Mouse (Mus musculus) activated CD4-positive, CD25-positive, alpha-beta regulatory T cell, adult 4 months (primary cell): ENCODE data around the gene Lgals3bp. TPM values are rescaled to one million over a fixed set of nuclear protein-coding genes. Genes with fewer than 3 reads are reported as not detected.

Source experiments
- ATAC-seq: one replicate; pipeline ENCODE4 v1.8.0; 2017
- polyA plus RNA-seq, 2 experiments: library from polyadenylated mRNA; unstranded; fragments of 100-300 nt; shearing (Covaris generic); gene quantifications; one replicate each; pipeline ENCODE4 v1.2.1; 2017

The Lgals3bp gene
- 100 to 1,000 TPM in 1 of 2 experiments, 10 to 100 TPM in 1; 98.4 to 147 TPM for polyA plus RNA-seq

DNA sequence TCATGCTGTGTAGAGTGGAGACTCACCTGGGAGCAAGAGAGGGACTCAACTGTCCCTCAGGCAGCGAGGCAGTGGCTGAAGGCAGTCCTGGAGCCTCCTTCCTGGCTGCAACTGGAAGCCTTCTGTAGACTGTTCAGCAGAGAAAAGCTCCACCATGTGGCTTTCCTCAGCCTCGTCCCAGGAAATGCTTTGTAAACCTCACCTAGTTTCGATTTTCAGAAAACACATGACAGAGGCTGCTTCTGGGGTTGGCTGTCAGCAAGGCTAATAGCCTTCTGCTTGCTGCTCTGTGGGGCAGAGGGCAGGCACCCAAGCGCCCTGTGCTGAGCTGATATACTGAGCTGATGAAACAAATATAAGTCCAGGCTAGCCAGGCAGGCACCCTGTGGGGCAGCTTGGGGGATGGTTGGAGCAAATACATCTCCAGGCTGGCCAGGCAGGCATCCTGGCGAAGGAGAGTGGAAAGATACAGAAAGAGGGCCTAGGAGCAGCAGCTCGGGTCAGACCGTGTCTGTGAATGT lies at the start of gene Lgals3bp:
Lgals3bp (minus strand) TSS at position 333 of the 521 bp plus-strand sequence.
- ATAC-seq, result peak; percentile 94

DNA sequence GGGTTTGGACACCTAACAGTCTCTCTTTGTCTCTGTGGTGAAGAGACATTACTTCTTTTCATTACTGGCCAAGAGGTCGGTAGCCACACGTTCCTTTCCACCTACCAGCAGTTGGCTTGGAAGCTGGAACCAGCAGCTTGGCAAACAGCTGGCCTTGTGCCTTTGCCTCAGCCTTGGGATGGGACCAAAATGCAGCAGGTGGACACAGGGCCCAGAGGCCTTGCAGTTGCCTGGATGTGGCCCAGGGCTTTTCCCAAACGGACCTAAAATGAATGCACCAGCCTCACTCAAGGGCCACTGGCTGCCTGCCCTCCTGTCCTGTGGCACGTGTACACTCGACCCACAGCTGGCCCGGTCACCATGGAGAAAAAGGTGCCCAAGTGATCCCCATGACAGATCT lies 49.3 kb upstream of the Lgals3bp start:
- ATAC-seq, result no peak

GRCm38 (mm10) chr11:118448385-118448784 lies 46.5 kb upstream of the Lgals3bp start:
- ATAC-seq, result no peak

- ATAC-seq, result no peak
Observed at GRCm38 (mm10) chr11:118447346-118447745, 45.5 kb upstream of the Lgals3bp start.

DNA sequence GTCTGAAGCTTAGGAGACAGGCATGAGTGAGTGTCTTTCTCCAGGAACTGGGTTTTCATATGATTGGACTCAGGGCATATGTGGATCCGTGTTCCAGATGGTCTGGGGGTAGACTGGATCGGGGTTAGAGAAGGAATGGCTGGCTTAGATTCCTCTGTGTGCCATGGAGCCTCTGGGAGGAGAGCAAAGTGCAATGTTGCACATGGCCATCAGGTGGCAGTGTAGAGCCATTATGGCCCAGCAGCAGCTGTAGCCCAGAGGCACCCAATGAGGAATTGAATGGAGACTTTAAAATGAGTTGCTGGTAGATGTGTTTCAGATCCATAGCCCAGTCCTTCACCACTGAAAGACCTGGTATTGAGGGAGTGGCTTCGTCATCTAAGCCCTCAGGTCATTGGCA lies 44.0 kb upstream of the Lgals3bp start:
- peak; percentile 40 for ATAC-seq

DNA sequence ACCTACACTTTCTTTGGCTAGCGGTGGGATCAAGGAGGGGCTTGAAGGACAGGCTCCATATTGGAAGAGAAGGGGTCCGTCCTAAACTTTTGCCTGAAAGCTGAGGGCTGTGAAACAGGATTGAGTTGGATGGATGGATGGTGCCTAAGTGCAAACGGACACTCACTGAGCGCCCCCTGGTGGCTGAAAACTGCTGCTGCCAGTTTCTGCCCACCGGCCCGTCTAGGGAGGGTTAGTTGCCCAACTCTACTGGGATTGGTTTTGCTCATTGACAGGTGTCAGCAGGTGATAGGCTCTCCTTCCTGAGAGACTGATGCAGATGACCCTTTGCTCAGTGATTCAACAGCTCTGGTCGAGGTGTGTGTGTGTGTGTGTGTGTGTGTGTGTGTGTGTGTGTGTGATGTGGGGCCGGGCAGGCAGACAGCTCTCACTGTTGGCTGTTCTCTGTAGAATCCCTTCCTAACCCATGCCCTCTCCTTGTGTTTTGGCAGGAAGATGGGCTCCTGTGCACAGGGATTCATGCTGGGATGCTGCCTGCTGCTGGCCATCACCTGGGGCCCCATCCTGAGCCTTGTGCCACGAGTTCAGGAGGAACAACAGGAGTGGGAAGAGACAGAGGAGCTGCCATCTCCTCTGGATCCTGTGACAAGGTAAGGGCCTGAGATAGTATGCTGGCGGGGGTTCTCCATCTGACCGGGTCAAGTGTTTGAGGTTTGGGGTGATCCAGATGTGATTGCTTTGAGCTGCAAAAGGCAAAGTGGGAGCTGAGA lies 41.5 kb upstream of the Lgals3bp start:
- no peak for ATAC-seq

DNA sequence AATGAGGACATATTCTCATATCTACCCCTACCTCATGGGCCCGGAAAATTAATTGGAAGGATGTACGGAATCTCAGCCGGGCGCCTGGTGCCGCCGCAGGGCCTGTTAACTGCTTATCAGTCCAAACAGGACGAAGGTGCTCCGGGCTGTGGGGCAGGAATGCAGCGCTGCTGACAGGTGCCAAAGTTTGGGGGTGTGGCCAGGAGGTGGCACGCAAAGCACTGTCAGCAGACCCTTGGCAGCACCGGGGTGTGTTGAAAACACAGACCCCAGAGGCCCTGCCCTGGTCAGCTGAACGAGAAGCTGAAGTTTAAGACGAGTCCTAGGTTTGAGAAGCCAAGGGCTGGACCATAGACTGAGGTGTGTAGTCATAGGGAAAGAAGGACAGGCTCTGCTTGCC lies 40.8 kb upstream of the Lgals3bp start:
- no peak for ATAC-seq

GRCm38 (mm10) chr11:118438665-118439414 lies 36.9 kb upstream of the Lgals3bp start:
- ATAC-seq, result no peak

DNA sequence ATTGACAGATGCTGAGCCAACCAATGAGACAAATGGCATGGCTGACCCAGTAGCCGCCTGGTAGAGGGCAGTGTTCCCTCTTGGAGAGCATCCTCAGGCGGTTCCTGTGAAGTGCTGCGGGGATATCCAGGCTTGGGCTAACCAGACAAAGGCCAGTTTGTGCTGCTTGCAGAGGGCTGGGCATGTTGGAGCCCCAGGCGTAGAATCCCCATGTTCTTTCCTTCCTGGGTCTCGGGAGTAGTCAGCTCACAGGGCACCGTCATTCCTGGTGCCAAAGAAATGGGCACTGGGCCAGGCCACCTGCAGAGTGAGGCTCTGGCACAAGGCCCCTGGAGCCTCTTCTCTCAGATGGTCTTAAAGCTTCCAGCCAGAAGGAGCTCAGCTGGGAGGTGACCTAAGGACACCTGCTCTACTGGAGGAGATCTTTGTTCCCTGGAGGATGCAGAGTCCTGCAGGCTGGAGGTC lies 34.6 kb upstream of the Lgals3bp start:
- no peak for ATAC-seq

GRCm38 (mm10) chr11:118434093-118434492 lies 32.2 kb upstream of the Lgals3bp start:
- no peak for ATAC-seq

DNA sequence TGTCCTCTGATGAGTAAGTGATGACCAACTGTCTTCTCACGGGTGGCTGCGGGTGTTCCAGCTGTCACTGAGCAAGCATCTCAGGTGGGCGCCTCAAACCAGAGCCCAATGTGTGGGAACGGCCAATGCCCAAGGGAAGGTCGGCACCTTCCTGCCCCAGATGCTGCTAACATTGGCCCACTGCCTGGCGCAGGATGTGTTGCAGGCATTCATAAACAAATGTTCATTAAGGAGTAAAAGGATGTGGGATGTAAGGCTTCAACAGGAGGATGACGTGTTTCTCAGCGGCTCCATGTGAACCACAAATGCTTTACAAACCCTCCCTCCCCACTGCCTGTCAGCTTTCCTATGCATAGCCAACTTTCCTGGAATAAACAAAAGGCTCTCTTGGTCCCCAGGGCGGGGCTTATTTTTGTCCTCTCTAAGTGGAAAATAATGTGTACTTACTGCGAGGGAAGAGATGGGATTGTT lies 31.5 kb upstream of the Lgals3bp start:
- no peak for ATAC-seq

- ATAC-seq, result no peak
Observed at GRCm38 (mm10) chr11:118431100-118431948, 29.4 kb upstream of the Lgals3bp start.

- no peak for ATAC-seq
Observed at GRCm38 (mm10) chr11:118430291-118430885, 28.5 kb upstream of the Lgals3bp start.

DNA sequence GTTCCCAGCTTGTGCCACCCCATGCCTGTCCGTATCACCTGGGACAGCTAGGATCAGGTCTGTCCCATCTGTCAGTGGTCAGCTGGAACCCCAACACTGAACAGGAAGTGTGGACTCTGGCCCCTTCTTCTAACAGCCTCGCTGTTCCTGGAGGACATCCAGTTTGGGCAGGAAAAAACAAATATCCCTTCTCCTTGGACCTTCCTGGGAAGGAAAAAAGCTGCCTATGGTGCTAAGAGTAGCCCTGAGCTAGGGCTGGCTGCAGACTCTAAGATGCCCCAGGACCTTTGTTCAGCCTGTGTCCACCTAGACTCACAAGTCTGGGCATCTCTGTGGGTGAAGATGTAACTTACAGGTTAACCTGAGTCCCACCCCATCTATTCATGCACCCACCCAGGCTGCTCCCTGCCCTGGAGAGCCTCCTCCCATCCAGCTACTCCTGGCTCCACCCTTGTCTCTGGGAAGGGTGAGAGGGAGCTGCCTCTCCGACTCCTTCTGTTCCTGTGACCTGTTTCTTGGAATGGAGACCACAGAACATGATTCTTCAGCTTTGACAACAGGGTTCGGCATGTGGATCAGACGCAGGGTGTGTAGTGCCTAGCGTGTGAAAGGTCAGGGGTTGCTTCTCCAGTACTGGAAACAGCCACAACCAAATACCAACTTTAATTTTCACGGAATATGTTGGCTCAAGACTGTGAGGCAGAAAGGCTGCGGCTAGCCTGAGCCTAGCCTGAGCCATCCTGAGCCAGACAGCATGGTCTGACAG lies 27.2 kb upstream of the Lgals3bp start:
- ATAC-seq, result no peak

DNA sequence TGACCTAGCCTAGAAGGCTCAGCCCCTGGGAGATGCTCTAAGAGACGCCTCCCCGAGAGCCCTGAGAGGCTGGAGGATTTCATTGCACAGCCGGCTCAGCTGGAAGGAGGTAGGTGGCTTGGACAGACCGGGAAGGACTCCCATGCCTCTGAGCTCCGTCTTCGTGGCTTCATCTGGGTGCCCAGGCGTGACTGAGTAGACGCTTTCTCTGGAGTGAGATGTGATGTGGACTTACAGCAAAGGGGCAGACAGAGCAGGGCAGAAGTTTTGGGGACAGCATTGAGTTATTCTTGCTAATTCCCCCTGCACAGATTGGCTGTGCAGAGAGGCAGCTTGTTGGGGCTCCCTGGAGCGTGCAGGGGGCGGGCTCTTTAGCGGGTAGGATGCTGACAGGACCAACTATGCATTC lies 26.6 kb upstream of the Lgals3bp start:
- ATAC-seq, result no peak

GRCm38 (mm10) chr11:118427986-118428385 lies 26.1 kb upstream of the Lgals3bp start, which contains the start of gene C1qtnf1:
Gene C1qtnf1, plus strand, starts transcription at chr11:118428203.
- ATAC-seq, result no peak

- ATAC-seq, result no peak
Observed at GRCm38 (mm10) chr11:118427266-118427779, 25.4 kb upstream of the Lgals3bp start.

DNA sequence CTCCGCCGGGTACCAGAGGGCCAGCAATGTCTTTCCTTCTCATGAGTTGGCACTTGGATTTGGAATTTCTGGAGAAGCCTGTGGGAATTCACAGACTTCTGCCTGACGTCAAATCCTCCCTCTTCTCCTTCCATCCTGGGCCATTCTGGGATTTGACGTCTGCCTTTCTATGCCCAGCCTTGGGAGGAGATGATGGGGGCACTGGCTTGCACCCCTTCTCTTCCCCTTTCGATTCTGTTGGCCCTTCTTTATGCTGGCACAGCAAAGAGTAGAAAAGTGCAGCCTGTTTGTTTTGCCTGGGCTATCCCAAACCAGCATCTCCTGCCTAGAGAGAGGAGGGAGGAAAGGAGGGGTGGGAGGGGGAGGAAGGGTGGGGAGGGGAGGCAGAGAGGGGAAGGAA lies 24.9 kb upstream of the Lgals3bp start:
- ATAC-seq, result no peak

DNA sequence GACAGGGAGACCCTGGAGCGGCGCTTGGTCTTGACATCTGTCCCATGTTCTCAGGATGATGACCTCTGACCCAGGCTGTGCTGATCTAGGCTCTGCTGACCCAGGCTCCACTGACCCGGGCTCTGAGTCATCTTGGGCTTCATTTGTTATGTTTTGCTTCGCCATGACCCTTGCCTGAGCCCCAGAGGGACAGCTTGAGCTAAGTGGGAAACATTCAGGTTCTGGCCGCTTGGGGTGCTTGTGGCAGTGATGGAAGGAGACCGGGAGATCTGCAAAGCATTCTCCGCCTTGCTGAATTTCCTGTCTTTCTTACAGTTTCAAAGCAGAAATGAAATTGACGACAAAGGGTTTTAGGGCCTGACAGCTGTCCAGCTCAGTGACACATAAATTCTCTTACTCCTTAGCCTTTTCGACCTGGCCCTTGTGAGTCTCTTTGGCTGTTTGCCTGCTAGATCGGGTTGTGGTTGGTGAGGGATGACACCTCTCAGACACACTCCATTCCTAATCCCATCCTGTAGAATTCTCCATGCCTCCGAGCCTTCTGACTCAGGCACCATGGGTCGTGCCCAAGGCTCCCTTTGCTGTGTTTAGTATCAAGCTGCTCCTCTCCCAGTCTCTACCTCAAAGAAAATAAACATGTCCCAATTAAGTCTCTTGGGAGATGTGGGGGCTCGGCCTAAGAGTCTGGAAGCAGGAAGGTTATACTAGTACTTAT lies 22.9 kb upstream of the Lgals3bp start:
- ATAC-seq, result no peak

DNA sequence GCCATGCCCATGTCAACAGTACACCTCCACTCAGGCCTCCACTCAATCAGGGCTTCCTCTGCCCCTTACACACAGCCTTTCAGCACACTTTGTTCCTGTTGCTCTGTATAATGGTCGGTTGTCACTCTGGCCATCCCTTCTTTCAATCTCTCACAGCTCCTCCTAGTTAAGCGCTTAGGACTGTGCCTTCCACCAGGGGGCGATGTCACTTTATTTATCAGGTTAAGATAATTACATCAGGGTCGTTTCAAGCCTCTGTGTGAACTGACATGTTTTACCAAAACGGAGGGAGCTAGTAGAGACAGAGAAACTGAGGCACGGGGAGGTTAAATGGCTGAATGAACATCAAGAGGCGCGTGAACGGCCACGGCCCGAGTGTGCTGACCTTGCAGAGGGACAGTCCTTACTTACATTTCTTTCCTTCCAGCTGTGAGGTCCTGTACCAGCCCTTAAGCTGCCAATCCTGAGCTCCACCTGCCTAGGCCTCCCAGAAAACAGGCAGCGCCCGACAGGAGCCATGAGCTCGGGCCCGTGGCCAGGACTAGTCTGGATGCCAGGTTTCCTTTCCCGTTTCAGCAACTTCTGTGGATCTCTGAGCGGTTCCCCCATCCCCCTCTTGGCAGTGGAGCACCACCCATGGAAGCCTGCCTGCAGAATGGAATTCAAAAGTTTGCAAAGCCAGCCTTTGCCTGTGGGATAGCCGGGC lies 21.5 kb upstream of the Lgals3bp start:
- no peak for ATAC-seq
